ENCODE assay signal across 9 mouse cellular contexts in the genomic region with DNA sequence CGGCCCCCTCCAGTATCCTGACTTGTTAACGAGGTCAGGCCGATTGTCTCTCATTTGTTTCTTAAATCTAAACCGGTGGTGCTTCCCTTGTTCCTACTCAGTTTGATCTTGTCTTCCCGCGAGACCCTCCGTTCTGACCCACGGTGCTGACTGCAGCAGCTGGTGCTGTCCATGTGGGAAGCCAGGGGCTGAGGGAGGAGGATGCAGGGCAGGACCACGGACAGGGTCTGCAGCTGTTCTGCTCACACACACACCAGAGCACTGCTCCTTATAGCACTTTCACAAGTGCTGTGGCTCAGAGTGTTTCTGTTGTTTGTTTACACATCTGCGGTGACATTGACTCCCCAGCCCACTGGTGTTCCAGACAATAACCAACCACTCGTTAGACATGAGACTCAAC. TPM values are rescaled to one million over a fixed set of nuclear protein-coding genes. Genes with fewer than 3 reads are reported as not detected.
DNase-seq lines count a peak whose midpoint lies in the region; ATAC-seq and TF ChIP-seq lines count a peak whose summit lies in the region.
"Had no signal": no experiment of that assay in that cellular context is flagged by ENCODE, and none has a peak within 500 bp of the region (broad histone marks: within the 10 kb centered on the region; RNA-seq: fewer than 3 reads in every experiment).

No protein-coding gene starts in this region.

- no peak for ATAC-seq in lung, embryonic 14.5 days (ENCODE audit: insufficient read depth)

- H3K27me3 ChIP-seq in lung, embryonic 14.5 days (ENCODE audit: insufficient read depth, low read length): peaks cover 51% of the 10 kb centered on the region
- H3K27me3 ChIP-seq in limb, embryonic 10.5 days (ENCODE audit: low read depth, poor library complexity, severe bottlenecking): peaks cover 55% of the 10 kb centered on the region

- H3K36me3 ChIP-seq in lung, embryonic 14.5 days (ENCODE audit: insufficient read depth): no peaks in the 10 kb centered on the region
- no peaks in the 10 kb centered on the region for H3K36me3 ChIP-seq in limb, embryonic 10.5 days
- H3K36me3 ChIP-seq: embryonic facial prominence, embryonic 13.5 days had no signal

- H3K4me1 ChIP-seq in lung, embryonic 14.5 days (ENCODE audit: insufficient read depth): 0 out of 2 replicates have a peak, but pooled peaks cover 2% of the 10 kb centered on the region
- H3K4me1 ChIP-seq in limb, embryonic 10.5 days: peaks cover 21% of the 10 kb centered on the region
- H3K4me1 ChIP-seq in olfactory bulb, adult 2 months (ENCODE audit: control insufficient read depth, insufficient read depth, low read length): peaks cover 22% of the 10 kb centered on the region

- H3K9ac ChIP-seq in lung, embryonic 14.5 days: no peak overlapping the region
- H3K9ac ChIP-seq: embryonic facial prominence, embryonic 13.5 days had no signal

- H3K4me2 ChIP-seq in lung, embryonic 14.5 days: no peak overlapping the region
- H3K4me2 ChIP-seq: embryonic facial prominence, embryonic 13.5 days had no signal

- TF ChIP-seq CTCF in lung, embryonic 14.5 days (IDR thresholded peaks at IDR 0.05; ENCODE audit: low read depth): no peak
- no peak for TF ChIP-seq CTCF in olfactory bulb, adult 2 months (IDR thresholded peaks at IDR 0.05; ENCODE audit: insufficient read depth, low read depth, low read length)
- TF ChIP-seq CTCF in layer of hippocampus, adult 2 months (conservative IDR thresholded peaks at IDR 0.05): no peak

- WGBS in lung, embryonic 14.5 days: 23% methylated on average over 11 of the region's 11 CpGs
- 35% methylated on average over 11 of the region's 11 CpGs for WGBS in limb, embryonic 10.5 days
- 26% methylated on average over 11 of the region's 11 CpGs for WGBS in olfactory bulb, adult 2 months

- DNase-seq in lung, embryonic 14.5 days: peak; percentile 72
- no peak for DNase-seq in lung, postnatal 36 days
- peak; percentile 70 for DNase-seq in embryo, embryonic 11 days
- DNase-seq in limb, embryonic 10.5 days (ENCODE audit: low spot score): peak; percentile 75
- DNase-seq in adrenal gland, adult 18-20 months (ENCODE audit: low spot score in 2 of 2): no peak
- no peak for DNase-seq in layer of hippocampus, adult 2 months (ENCODE audit: low spot score in 2 of 2)
- no peak for DNase-seq in right cerebral cortex, postnatal 25 days

- H3K9me3 ChIP-seq in lung, embryonic 14.5 days (ENCODE audit: low read depth, low read length): no peaks in the 10 kb centered on the region
- no peaks in the 10 kb centered on the region for H3K9me3 ChIP-seq in limb, embryonic 10.5 days (replicated peaks)
- H3K9me3 ChIP-seq: embryonic facial prominence, embryonic 13.5 days had no signal

- no peak overlapping the region for H3K4me3 ChIP-seq in lung, embryonic 14.5 days (ENCODE audit: low read depth, low read length)
- no peak overlapping the region for H3K4me3 ChIP-seq in limb, embryonic 10.5 days
- H3K4me3 ChIP-seq in olfactory bulb, adult 2 months (ENCODE audit: insufficient read depth, low read depth, low read length): peak overlapping the region; percentile 31
- no peak overlapping the region; the same call in 1 of the 2 replicates for H3K4me3 ChIP-seq in layer of hippocampus, adult 2 months
- H3K4me3 ChIP-seq: embryonic facial prominence, embryonic 13.5 days had no signal

- no peak for TF ChIP-seq POLR2A in olfactory bulb, adult 2 months (IDR thresholded peaks at IDR 0.05; ENCODE audit: insufficient read depth, low read depth, low read length)

- no peak overlapping the region for H3K27ac ChIP-seq in lung, embryonic 14.5 days (ENCODE audit: low read depth)
- no peak overlapping the region for H3K27ac ChIP-seq in limb, embryonic 10.5 days
- 0 out of 2 replicates have a peak overlapping the region, but pooled peaks have one; percentile 24 for H3K27ac ChIP-seq in olfactory bulb, adult 2 months (ENCODE audit: insufficient read depth, low read depth, low read length)
- no peak overlapping the region for H3K27ac ChIP-seq in layer of hippocampus, adult 2 months
- H3K27ac ChIP-seq: embryonic facial prominence, embryonic 13.5 days had no signal

RNA-seq across cellular contexts. Expression of a gene that starts 2.5 kb away (rescaled TPM):
- 2.3 and 2.6 TPM in 2 replicates for polyA plus RNA-seq in lung, embryonic 14.5 days (2014; fragmentation: Nextera tagmentation; extraction: Ambion mirVana)
- 9.5 and 13.4 TPM in 2 replicates for polyA plus RNA-seq in limb, embryonic 10.5 days (2016; fragmentation: Nextera tagmentation; extraction: Ambion mirVana)
- polyA plus RNA-seq in olfactory bulb, adult 2 months (2012; ENCODE audit: insufficient read depth, insufficient read length, low replicate concordance, missing spikeins): 85.1 and 98.8 TPM in 2 replicates
- 1 to 10 TPM; 2.0 to 4.3 TPM for total RNA-seq in adrenal gland, adult 18-20 months (2021)
- 100 to 1,000 TPM; 163 to 168 TPM for total RNA-seq in layer of hippocampus, adult 2 months (2021)

Comparison
In these comparisons a context has a peak if more than half of its experiments do, and no peak if none do; other contexts are left out.
1. DNase-seq: peak in lung, embryonic 14.5 days (single experiment), embryo, embryonic 11 days (single experiment) and limb, embryonic 10.5 days (single experiment); none in lung, postnatal 36 days (single experiment), adrenal gland, adult 18-20 months (0 of 2), layer of hippocampus, adult 2 months (0 of 2) and right cerebral cortex, postnatal 25 days (single experiment).